Mouse (Mus musculus): ENCODE data around the gene Gm20897. TPM values are rescaled to one million over a fixed set of nuclear protein-coding genes. Genes with fewer than 3 reads are reported as not detected.
"Not testable (repeated sequence)": the region's sequence is repeated elsewhere in the genome, so short reads cannot be mapped to it uniquely, and the experiment has no call there.

Gene Gm20897
- polyA plus RNA-seq (2014; fragmentation: Nextera tagmentation; extraction: Ambion mirVana), result not detected in 2 replicates

GRCm38 (mm10) chrY:38502138-38502537 is at the start of gene Gm20897:
TSS of gene Gm20897 (minus strand) at chrY:38502238.
- H3K9ac ChIP-seq (replicated peaks; ENCODE audit: low read length); H3K9me3 ChIP-seq (replicated peaks; ENCODE audit: control insufficient read depth, low read length); H3K4me1 ChIP-seq (ENCODE audit: control insufficient read depth, insufficient read depth, low read length); H3K27me3 ChIP-seq (ENCODE audit: control insufficient read depth, insufficient read depth, low read length); H3K36me3 ChIP-seq (replicated peaks; ENCODE audit: control insufficient read depth, insufficient read depth, low read depth, low read length); ATAC-seq (replicated peaks; ENCODE audit: insufficient number of reproducible peaks, low FRiP score, low TSS enrichment, low read depth); H3K4me3 ChIP-seq (ENCODE audit: low read depth, low read length); H3K4me2 ChIP-seq (ENCODE audit: low read depth, low read length); H3K27ac ChIP-seq (replicated peaks; ENCODE audit: low read depth, low read length); DNase-seq (ENCODE audit: low spot score): not testable (repeated sequence)
- WGBS, result 89% methylated on average over 4 of the region's 6 CpGs

Other genes starting within 250 kb of the Gm20897 start
- not detected in 2 replicates for gene Gm21732, start 73.5 kb upstream of the Gm20897 start, polyA plus RNA-seq (2014; fragmentation: Nextera tagmentation; extraction: Ambion mirVana)

All from embryonic facial prominence, embryonic 11.5 days (tissue).